Mouse (Mus musculus) megakaryocyte-erythroid progenitor cell, adult 5-6 weeks (primary cell): Measurements from ENCODE around the gene Lsm10. TPM values are rescaled to one million over a fixed set of nuclear protein-coding genes. Genes with fewer than 3 reads are reported as not detected.
A peak's percentile ranks its signal among the peaks of the same experiment; 100 is the strongest.
"Not testable (repeated sequence)": the region's sequence is repeated elsewhere in the genome, so short reads cannot be mapped to it uniquely, and the experiment has no call there.

ENCODE experiments used
- ATAC-seq: replicated peaks from 2 replicates; pipeline ENCODE4 v1.8.0; 2016; ENCODE audit warnings: mild to moderate bottlenecking, inconsistent platforms; ENCODE audit not compliant: severe bottlenecking, poor library complexity, low FRiP score, low TSS enrichment
- total RNA-seq, 2 experiments: library from RNA; stranded (forward) in 1 of 2; stranded (reverse) in 1 of 2; fragments of 200-1000, 215-1000 nt in 1 of 2; fragments of >200 nt in 1 of 2; fragmentation: Nextera tagmentation in 1 of 2; gene quantifications; 2 replicates each; pipeline ENCODE4 v1.2.3; 2014 to 2017

Gene Lsm10
- total RNA-seq, 2 experiments from 2014 or later: 16.7 to 32.0 TPM

- ATAC-seq: no peak
These were observed 4.5 kb upstream of the Lsm10 start for GRCm38 (mm10) chr4:126091873-126092272.

- not testable (repeated sequence) for ATAC-seq
These were observed 597 bp upstream of the Lsm10 start for GRCm38 (mm10) chr4:126095622-126096430.

DNA sequence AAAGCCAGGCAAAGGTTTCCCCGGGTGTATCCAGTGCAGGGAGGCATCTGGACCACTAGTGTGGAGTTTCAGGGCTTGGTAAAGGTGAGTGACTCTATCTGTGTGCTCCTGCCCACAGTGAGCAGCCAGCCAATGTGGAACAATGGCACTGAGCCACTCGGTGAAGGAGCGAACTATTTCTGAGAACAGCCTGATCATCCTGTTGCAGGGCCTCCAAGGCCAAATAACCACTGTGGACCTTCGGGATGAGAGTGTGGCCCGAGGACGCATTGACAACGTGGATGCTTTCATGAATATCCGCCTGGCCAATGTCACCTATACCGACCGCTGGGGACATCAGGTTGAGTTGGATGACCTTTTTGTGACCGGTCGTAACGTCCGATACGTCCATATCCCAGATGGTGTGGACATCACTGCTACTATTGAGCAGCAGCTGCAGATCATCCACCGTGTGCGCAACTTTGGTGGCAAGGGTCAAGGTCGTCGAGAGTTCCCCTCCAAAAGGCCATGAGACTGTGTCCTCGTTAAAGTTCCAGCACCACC, 1.4 kb downstream of the Lsm10 start:
- ATAC-seq: no peak

DNA sequence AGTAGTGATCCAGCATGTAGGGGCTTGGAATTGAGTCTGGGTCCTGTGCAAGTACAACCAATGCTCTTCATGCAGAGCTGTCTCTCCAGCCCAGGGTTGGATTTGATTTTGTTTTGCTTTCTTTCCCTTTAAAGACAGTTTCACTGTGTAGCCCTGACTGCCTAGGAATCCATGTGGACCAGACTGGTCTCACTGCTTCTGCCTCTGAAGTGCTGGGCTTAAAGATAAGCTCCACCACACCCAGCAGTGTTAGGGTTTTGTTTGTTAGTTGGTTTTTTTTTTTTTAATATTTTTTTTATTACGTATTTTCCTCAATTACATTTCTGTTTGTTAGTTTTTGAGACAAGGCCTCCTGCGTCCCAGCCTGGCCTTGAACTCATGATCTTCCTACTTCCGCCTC, 2.9 kb downstream of the Lsm10 start:
- ATAC-seq: peak; percentile 50

GRCm38 (mm10) chr4:126100764-126101163, 4.3 kb downstream of the Lsm10 start:
- no peak for ATAC-seq

DNA sequence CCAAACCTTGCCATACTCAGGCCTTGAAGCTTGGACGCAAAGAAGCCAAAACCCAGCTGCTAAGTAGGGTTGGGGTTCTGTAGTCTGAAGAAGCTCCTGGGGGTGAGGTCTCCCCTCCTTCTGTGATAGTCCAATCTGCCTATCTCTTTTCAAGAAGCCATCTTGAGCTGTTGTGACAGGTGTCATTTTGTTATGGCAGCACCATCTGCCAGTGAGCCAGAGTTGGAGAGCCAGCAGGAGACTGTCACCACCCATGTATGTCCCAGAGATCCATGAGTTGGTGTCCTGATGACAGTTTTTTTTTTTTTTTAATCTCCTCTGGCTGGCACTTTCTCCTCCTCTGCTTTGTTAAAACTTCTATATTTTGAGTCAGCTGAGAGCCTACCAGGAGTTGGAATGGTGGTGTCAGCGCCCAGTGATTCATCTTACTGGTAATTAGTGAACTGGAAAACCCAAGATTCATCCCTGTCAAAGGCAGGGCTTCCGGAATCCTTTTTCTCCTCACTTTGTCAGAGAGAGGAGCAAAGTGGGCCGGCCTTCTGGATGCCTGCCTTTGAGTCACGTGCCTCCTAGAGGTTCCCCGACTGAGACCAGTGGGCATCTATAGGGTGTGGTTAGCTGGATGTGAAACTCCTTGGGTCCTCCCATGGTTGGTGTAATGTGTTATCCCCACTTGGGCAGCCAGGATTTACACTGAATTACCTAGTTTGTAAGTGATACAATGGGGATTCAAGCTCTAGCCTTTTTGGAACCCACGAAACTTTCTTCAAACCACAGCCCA, 5.8 kb downstream of the Lsm10 start:
- ATAC-seq: no peak

- ATAC-seq: peak; percentile 81
These were observed 6.7 kb downstream of the Lsm10 start for GRCm38 (mm10) chr4:126103057-126103581.

- peak; percentile 82 for ATAC-seq
These were observed 7.2 kb downstream of the Lsm10 start, which contains the start of gene Stk40 for GRCm38 (mm10) chr4:126103590-126104068. Gene Stk40, plus strand, starts transcription at chr4:126103957.

DNA sequence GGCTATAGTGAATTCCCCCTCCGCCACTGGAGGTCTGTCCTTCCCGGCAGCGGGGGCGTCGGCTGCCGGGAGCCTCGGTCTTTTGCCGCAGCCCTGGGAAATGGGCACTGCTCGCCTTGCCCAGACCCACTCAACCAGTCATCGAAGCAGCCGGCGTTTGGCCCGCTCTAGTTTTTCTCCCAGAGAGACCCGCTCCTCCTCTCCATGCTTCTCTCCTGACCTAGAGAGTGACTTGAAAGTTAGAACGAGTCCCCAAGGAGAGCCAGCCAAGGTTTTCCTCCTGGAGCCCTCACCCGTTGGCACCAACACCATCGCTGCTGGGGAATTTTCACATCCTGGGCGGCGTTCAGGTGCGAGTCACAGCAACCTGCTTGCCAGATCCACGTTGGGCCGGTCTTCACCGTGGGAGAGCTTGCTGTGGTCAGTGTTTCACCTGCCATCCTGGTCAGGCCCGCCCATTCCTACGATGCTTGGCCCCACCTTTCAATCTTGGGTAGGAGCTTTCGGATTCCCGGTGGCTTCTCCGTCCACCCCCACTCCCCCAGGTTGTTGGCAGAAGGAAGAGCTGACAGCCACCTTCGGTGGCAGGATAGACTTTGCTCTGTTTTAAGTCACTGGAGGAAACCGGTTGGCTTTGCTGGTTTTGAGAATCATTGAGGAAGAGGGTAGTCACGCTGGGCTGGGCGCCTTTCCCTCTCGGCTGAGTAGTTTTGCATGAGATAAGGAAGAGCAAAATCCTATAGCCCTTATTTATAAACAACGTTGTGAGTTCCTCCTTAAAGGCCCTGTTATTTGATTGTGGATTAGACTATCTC, 8.0 kb downstream of the Lsm10 start:
- ATAC-seq: no peak

GRCm38 (mm10) chr4:126105131-126105783, 8.8 kb downstream of the Lsm10 start:
- ATAC-seq: no peak

GRCm38 (mm10) chr4:126108061-126108740, 11.8 kb downstream of the Lsm10 start:
- ATAC-seq: no peak

DNA sequence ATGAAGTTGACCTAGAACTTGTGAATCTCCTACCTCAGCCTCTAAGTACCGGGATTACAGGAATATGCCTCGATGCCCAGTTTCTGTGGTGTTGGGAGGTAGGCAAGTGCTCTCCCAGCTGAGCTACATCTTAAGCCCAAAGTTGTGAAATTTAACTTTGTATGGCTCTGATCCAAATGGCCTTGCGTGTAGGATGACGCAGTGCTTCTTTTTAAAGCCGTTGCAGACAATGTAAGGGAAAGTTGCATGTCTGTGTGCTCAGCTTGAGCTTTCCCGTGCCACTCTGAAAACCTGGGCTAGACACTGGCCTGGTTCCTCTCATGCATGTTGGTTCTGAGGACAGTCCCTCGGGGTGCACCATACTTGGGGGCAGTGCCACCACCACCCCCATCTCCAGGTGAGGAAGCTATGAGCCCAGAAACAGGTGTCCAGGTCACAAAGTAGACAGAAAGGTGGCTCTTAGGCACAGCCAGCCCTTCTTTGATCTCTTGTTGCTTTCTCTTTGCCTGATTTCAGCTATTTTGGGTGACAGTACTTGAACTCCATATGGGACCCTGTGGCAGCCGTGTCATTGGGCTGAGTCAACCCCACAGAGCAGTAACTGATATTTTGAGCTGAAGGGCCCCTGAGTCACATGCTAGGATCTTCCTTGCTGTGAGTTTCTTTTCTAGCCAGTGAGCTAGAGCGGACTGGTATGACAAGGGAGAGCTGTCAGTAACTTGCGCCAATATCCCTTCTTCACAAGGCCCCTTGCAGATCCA, 13.4 kb downstream of the Lsm10 start:
- no peak for ATAC-seq

DNA sequence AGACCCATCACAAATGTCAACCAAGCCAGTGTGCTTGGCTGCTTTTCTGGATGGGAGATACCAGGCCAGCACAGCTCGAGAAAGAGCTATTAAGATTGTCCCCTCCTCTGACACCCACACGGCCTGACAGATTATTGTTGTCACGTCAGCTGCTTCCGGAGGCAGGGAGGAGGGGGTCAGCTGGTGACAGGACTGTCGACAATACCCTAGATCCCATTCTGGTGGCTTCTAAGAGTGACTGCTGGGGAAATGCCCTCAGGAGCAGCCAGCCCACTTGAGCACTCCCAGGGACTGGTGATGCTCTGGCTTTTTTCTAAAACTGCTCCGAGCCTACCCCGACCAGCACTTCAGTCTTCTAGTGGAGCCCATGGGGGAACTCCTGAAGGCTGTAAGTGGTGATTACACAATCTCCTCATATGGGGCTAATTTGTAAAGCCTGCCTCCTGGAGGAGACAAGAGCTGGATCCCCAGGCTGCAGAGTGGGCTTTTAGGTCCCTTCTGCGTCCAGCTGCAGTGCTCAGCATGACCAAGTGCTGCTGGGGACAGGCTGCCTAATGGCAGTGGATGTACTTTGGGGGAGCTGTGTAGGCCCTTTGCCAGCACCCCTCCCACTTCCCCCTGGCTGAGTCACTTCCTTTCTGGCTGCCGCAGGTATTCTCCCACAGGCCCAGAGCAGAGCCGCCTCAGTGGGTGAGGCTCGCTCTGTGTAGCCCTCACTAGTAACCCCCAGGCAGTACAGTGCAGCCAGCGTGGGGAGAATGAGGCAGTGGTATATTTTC, 14.1 kb downstream of the Lsm10 start:
- ATAC-seq: peak; percentile 76

- ATAC-seq: no peak
These were observed 14.7 kb downstream of the Lsm10 start for GRCm38 (mm10) chr4:126111153-126111549.

DNA sequence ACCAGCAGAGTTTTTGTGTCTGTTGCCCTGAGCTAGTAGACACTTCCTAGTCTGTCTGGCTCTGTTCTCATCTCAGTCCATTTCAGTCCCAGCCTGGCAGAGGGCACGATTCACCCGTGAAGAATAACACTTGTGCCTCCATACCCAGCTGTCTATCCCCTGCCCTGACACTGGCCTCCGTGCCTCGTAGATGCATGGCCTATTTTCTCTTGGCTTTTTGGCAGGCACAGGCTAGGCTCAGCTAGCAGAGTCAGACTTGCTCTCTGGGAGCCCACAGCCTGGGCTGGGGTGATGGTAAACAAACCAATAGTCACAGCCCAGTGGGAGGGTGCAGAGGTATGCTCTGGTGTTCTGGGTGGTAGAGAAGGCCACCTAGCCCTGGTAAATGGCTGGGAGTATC, 16.8 kb downstream of the Lsm10 start:
- ATAC-seq: no peak

GRCm38 (mm10) chr4:126113943-126114342, 17.5 kb downstream of the Lsm10 start:
- peak; percentile 43; the same call in 1 of the 2 replicates for ATAC-seq

DNA sequence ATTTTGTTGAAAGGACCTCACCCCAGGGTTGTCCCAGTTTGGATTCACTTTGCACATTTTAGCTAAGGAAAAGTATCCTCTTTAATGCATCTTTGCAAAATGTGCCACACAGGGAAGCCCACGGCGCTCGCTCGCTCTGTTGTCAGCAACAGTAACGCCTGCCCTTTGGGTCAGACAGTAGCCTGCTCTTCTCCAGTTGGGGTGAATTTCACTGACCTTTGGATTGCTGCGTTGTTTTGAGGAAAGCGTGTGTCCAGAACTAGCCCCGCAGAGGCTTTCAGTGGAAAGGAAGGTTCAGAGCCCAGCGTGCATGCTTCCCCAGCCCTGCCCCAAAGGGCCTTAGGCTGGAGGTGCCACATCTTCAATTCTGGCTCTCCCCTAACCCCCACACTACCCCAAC, 19.0 kb downstream of the Lsm10 start:
- ATAC-seq: no peak
